Mouse (Mus musculus): ENCODE results near the gene Rab44.

Gene Rab44

DNA sequence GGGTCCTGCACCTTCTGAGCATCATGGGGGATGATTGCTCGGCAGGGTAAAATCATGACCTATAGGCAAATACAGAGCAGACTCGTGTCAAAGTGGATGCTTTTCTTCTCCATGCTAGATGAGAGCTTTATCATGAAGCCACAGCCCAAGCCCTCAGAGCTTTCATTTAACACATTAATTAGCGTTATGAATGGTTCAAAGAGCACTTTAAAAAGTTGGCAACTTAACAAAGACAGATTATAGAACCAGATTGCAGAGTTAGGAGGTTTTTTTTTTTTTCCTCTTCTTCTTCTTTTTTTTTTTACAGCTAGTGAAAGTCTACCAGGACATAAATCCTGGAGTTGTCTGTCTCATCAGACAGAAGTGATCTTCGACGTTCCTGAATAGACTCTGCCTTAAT lies 15.4 kb downstream of the Rab44 start:
- DNase-seq (ENCODE audit: low read depth, low spot score): no peak

DNA sequence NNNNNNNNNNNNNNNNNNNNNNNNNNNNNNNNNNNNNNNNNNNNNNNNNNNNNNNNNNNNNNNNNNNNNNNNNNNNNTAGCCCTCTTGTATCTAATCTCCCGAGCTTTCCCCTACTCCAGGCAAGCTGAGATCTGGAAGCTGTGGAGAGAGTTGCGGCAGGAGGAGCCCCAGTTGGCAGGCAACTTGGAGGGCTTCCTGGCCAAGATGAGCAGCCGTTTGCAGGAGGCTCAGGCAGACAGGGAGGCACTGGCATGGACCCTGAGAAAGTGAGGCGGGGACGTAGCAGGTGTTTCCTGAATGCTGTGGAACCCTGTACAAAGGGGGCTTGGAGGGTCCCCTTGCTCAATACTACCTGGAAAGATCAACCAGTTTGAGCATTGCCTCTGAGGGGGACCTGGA lies 21.1 kb downstream of the Rab44 start:
- no peak for DNase-seq (ENCODE audit: low read depth, low spot score)

DNA sequence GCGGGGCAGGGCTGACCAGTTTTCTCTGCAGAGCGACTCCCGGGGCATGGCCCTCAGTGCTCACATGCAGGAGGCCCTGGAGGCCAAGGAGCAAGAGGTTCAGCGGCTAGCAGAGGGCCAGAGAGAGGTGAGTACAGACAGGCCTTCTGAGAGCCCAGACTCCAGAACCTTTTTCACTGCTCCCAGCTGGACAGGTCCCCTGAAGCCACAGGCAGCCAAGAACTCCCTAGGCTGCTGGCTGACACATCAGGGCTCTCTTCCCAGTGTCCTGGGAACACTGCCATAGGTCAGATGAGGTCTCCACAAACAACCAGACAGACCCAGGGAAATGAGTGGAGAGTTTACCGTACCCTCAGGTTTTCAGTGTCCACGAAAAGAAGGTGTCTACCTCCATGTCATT lies 22.3 kb downstream of the Rab44 start:
- DNase-seq (ENCODE audit: low read depth, low spot score): peak; percentile 92

DNA sequence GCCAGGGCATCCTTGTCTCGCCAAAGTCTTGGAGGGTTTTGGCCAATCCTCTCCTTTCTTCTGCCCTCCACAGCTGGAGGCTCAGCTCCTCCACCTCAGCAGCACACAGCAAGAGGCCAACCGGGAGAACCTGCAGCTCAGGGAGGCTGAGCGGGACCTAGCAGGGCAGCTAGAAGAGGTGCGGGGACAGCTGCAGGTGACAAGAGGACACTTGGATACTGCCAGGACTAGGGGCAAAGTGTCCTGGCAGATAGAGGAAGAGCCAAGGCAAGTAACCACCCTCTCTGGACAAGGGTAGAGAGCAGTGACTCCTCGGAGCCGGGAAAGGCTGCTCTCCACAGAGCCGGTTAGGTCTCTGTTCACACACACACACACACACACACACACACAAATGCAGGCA lies 24.0 kb downstream of the Rab44 start:
- peak; percentile 47 for DNase-seq (ENCODE audit: low read depth, low spot score)

DNA sequence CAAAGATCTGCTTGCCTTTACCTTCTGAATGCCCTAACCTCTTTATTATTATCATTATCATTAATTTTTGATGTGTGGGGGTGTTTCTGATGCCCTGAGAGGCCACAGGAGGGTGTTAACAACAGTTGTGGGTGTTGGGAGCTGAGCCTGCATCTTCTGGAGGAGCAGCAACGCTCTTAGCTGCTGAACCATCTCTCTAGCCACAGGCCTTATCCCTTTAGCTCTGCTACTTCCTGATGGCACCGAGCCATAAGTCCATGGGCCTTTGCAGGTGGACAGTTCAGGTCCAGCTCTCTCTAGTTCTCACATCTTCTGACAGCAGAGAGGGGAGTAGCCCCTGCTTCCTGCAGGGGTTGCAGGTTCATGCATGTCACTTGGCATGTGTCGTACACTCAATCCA lies 27.6 kb downstream of the Rab44 start:
- DNase-seq (ENCODE audit: low read depth, low spot score): no peak

DNA sequence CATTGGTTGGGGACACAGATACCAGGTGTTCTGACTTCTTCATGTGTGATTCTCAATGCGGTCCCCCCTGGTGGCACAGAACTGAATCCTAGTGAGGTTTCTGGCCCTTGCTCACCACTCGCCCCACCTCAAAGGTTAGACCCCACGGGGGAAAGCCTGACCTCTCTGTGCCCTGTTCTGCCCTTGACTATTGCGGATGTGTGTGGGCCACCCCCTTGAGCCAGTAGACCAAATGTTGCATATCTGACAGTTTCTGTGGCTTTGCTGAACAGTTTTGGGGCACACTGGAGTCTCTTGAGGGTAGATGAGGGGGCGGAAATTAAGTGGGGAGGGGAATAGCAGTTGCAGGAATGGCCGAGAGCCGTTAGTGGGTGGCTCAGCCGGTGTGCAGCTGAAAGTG lies 29.3 kb downstream of the Rab44 start:
- no peak for DNase-seq (ENCODE audit: low read depth, low spot score)

DNA sequence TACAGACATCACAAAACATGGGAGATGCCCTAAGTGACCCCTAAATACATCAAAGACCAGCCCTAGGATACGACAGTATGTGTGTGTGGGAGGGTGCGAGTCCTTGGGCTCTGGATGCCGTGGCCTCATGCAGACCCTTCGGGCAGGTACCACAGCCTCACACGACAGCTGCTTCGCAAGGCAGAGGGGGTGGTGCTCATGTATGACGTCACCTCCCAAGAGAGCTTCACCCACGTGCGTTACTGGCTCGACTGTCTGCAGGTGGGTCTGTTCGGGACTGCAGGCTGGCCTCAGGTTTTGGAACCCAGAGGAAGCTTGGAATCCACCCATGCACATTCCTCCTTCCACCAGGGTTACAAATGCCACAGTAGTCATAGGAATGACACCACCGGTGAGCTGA lies 31.2 kb downstream of the Rab44 start:
- no peak for DNase-seq (ENCODE audit: low read depth, low spot score)

DNA sequence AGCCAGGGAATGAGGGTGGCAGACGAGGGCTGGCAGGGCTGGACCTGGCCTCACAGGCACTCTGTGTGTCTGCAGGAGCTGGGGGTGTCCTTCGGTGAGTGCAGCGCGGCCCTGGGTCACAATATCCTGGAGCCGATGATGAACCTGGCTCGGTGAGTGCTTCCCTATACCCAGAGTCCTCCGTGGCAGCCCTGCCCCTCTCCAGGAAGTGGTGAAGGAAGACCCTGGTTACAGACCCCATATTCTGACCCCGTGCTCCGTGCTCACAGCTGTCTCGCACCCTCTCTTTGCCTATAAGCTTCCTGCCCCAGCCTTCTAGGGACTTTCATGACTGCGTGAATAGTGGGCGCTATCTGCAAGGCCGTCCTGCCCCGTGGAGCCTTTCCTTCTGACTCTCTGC lies 33.3 kb downstream of the Rab44 start:
- DNase-seq (ENCODE audit: low read depth, low spot score): no peak

DNA sequence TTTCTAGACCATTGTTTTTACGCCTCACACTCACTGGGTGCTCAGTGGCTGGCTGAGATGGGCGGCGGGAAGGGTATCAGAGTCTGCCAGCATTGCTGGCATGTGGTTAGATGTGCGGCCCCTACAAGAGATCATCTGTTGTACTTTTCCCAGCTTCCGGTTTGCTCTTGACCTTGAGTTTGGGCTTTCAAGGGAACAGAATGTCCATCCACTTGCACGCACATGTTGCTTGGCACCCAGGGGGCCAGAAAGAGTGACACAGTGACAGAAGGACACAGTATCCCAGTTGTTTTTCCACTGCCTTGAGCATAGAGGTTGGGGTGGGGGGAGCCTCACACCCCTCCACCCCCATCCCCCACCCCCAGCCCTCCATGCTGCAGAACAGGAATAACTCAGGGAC lies 33.8 kb downstream of the Rab44 start:
- no peak for DNase-seq (ENCODE audit: low read depth, low spot score)

DNA sequence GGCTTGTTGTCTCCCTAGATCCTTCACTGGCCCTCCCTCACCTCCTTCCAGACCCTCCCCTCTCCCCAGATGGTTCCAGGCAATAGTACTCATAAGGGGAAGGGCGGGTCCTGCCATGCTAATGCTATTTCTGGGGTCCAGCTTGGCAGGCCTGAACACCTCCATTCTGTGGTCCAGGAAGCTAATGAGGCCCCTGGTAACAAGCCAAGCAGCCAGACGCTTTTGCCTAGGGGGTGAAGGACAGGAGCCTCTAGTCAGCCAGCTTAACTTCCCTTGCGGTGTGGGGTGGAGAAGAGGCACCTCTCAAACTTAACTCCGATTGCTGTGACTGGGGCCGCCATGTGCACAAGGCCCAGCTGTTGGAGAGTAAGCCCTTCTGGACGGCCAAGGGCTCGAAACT lies 35.8 kb downstream of the Rab44 start:
- no peak for DNase-seq (ENCODE audit: low read depth, low spot score)

DNA sequence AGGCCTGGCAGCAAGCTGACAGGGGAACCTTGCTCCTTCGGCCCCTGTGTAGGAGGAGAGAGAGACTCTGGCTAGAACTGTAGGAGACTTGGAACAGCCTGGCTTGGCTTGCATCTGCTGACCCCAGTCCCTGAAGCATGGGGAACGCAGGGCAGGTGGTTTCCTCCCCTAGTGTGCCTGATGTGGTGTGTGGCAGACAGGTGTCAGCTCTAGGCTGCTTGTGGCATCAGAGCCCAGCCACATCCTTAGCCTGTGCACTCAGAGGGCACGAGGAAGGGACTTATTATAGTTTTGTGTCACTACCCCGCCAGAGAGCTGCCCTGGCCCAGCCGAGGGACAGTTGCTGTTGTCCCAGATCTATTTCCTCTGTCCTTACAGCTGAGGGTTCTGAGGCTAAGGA lies 38.6 kb downstream of the Rab44 start:
- DNase-seq (ENCODE audit: low read depth, low spot score): no peak

DNA sequence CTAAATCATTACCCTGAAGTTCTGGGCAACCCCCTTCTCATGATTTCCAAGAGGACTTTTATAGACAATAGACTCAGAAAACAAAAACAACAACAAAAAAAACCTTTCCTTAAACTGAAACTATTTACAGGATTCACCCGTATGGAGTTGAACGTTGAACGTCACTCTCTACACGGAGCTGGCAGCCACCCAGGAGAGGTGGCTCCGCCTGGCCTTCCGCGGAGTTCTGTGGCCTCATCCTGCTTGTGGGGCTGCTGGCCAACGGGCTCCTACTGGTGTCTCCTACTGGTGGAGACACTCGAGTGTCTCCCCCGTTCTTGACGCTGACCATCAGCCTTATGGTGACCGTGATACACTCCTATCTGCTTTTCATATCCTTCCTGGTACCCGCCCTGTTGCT lies 40.3 kb downstream of the Rab44 start:
- DNase-seq (ENCODE audit: low read depth, low spot score): no peak

DNA sequence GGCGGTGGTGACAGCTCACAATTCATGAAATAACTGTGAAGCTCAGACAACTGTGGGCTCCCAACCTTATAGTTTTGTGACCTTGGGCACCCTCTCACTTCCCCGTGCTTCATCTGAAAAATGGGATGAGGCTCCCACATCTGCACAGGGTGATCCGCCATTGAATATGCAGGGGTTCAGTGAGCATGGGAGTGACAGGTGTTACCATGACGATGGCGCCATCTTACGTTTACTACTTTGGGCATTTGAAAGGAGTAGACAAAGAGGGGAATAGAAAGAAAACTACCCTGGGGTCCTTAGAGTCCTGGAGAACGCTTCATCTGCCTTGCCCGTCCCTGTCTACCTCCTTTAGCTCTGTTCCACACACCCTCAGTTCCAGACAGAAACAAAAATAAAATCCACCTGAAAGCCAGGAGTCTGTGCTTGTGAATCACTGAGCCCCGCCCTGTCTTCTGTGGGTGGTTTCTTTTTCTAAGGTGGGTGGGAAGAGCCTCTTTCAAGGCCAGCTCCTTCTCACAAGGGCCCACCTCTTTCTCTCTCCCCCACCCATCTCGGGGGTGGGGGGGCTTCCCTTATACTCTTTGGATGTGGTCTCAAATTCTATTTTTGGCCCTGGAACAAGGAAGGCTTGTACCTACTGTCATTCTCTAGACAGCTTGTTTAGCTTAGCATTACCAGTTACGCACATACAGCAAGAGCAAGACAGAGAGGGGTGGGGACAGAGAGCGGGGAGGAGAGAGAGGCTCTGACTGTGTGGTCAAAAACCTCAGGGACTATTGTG lies 41.6 kb downstream of the Rab44 start:
- no peak for DNase-seq (ENCODE audit: low read depth, low spot score)

DNA sequence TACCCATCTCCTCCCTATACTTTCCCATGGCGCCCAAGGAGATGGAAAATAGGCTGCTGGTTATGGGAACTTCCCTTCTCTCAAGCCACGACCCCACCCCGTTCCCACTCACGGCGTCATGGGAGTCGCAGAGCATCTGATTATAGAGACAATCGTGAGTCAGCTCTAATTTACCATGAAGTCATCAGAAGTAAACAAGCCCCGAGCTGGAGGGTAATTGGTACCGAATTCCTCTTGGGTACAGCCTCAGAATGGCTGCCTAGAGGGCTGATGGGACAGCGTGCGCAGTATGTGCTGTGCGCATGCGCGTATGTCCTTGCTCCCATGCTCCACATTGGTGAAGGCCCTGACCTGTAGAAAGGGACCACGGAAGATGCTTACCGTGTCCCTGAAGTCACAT lies 42.5 kb downstream of the Rab44 start:
- DNase-seq (ENCODE audit: low read depth, low spot score): no peak

DNA sequence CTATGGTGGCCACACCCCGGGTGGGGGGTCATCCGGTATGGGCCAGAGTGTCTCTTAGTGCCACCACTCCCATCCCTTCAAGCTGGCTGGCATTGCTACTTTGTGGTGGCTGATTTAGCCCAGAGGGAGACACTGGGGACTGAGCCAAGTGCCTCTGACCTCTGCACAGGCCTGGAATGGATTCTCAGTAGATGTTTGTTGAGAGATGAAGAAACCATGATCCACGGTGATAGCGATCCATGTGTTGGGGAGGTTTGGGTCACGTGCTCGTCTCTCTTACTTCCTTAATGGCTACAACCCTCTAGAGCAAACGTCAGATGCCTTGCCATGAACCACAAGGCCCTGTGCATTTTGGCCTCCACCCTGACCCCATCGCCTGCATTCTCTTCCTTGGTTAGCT lies 42.9 kb downstream of the Rab44 start:
- DNase-seq (ENCODE audit: low read depth, low spot score): no peak

DNA sequence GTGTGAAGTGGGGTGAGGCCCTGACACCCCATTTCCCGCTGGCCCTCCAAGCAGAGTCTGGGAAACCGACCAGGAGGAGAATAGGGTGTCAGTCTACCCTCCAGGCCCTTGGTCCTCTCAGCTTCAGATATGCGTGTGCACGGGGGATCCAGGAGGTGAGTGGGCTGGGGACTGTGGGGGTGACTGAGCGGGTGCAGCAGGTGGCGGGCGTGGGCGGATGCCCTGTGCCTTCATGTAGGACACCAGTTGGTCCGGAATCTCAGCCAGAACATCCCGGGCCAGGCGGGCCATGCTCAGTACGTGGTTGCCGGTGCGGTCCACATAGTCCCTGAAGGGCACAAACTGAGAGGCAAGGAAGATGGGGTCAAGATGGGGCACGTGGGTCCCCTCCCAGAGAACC lies 45.0 kb downstream of the Rab44 start:
- no peak for DNase-seq (ENCODE audit: low read depth, low spot score)

DNA sequence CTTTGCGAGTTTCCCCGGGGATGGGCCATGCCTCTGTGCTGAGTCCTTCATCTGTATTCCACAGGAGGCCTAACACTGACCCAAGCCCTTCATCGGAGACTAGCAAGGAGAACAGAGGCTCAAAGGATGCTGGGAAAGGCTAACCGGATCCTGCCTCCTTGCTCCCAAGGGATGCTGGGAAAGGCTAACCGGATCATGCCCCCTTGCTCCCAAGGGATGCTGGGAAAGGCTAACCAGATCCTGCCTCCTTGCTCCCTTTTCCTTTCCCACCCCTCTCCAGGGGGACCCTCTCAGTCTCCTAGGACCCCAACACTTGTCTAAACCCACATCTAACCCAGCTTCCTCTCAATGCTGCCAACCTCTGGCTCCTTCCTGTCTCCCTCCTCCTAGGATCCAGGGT lies 45.4 kb downstream of the Rab44 start:
- DNase-seq (ENCODE audit: low read depth, low spot score): no peak

DNA sequence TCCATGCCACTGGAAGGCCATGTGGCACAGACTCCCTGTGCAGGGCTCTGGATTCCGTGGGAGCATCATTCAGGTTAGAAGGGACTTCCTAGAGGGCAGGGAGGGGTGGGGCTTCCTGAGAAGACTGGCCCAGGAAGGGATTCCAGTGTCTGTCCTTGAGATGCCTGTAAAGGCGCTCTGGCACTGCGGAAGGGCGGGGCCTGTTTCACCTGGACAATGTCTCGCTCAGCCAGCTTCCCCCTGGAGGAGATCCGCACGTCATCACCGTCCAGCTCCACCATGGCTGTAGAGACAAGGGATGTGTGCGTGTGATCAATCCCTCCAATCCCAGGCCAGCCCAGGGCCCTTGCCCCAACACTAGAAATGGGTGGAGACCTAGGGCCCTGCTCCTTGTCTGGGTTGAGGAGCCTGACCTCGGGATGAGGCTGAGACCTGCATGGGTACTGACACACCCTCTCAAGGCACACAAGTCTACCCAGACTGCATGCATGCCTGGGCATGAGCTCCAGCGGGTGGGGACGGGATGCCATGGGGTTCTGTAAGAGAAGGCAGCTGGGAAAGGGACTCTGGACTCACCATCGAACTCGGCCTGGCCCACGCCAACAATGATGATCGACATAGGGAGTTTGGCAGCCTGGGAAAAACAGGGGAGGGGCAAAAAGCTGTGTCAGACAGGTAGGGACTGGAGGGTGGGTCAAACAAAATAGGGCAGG lies 46.0 kb downstream of the Rab44 start:
- no peak for DNase-seq (ENCODE audit: low read depth, low spot score)

DNA sequence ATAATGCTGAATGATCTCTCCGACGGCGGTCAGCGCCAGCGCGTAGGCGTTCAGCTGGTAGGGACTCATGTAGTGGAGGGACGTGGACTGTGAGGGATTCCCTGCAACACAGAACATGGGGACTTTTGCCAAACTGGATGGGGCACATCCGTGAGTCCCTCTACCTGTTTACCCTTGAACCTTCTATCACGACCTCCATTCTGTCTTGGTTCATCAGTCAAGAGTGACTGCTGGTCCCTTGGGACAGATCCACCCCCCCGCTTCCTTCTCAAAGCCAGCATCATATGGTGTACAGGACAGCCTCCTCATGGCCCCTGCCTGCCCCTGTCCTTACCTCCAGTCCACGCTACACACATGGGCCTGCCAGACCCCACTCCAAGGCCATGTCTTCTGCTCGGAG lies 48.4 kb downstream of the Rab44 start:
- no peak for DNase-seq (ENCODE audit: low read depth, low spot score)

DNA sequence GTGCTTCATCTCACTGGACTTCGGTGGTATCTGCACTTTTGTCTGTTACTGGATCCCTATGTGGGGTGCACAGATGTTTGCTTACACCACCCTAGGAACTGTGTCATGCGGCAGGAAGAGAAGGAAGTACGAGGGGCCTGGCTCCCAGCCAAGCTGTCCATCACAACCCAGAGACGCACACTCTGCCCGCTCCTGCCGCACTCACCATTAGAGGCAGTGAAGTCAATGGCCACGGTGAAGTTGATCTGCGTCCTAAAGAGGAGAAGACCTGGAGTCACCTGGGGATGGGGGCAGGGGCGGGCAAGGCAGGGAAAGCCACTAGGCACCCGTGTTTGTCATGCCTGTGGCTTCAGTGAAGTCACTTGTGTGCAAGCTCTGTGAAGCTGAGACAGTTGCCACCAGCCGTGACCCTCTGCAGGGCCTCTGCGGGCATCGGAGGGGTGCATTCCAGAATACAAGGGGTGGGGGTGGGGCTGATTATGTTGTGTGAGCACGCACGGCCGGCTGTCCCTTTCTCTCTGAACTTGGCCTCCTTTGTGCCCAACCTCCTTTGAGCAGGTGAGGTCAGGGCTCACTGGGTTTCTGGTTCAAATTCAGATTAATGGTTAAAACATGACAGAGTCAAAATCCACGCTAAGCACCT lies 50.6 kb downstream of the Rab44 start:
- DNase-seq (ENCODE audit: low read depth, low spot score): no peak

DNA sequence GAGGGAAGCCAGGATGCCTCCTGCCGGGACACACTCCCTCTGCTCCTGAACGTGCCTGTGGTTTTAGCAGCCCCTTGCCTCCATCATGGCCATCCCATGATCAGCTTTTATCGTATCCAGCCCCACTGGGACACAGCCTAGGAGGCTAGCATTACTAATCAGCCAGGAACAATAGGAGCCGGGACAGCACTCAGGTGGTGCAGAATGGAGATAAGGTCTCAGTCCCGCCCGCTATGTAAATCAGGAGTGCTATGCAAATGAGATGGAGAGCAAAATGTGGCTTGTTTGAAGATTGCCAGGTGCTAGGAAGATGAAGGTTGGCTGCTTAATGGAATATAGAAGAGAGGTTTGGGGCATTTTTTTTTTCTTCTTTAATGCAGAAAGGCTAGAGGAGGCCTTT lies 51.5 kb downstream of the Rab44 start:
- DNase-seq (ENCODE audit: low read depth, low spot score): no peak

DNA sequence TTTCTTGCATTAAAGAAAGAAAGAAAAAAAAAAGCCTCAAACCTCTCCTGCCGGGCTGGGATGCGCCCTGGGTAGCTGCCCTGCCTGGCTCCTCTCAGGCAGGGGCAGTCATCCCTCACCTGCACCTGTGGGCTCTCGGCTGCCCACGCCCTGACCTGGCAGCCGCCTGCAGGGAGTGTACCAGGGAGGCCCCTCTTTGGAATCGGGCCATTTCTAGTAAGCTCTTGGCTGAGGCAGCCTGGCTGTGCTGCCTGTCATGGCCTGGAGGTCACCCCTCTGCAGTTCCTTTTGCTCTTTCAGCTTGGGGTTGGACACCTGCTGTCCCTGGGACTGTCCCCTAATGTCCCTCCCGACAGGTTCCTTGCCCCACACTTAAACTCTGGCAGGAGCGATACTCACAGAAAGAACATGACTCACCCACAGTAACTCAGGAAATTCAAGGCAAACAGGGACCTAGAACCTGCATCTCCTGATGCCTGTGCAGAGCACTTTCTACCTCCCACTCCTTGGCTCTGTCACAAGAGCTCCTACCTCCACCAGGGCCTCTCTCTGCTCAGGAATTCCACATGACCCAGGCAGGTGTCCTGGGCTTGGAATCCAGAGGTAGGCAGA lies 52.1 kb downstream of the Rab44 start:
- DNase-seq (ENCODE audit: low read depth, low spot score): no peak

DNA sequence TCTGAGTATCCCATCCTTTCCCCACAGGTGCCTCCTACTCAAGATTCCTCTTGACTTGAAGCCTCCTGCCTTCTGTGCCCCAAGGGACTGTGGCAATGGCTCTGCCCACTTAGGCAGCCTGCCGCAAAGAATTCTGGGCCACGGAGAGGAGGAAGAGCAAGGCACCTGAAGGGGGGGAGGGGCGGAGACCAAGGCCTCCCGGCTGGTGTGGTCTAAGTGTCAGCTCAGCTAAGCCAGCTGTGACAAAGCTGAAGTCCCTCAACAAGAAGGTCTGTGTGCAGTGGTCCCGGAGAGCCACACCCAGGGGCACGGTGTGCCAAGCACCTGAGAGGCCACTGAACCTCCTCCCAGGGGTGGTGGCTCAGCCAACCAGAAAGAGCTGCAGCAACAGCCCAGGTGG lies 53.4 kb downstream of the Rab44 start:
- DNase-seq (ENCODE audit: low read depth, low spot score): no peak
